Mouse (Mus musculus) lung, embryonic 16.5 days (tissue): ENCODE data around the gene Kpna1. TPM values are rescaled to one million over a fixed set of nuclear protein-coding genes. Genes with fewer than 3 reads are reported as not detected.
"Not testable (repeated sequence)": the region's sequence is repeated elsewhere in the genome, so short reads cannot be mapped to it uniquely, and the experiment has no call there.

ENCODE experiments used
- ATAC-seq: fragments of 200-750 bp; cut with Nextera tagmentation; 2 replicates; pipeline ENCODE4 v1.8.0; 2017; ENCODE audit warnings: low read depth, mild to moderate bottlenecking, moderate library complexity
- H3K27ac ChIP-seq: fragments of 300-500 bp; sonication (generic); 2 replicates; pipeline ENCODE4 v1.5.1; 2014; ENCODE audit warnings: mild to moderate bottlenecking, control low read depth, low read length
- H3K27me3 ChIP-seq: fragments of 300-500 bp; sonication (generic); 2 replicates; pipeline ENCODE4 v1.6.1; 2014; ENCODE audit warnings: low read depth, low read length, mixed read lengths; ENCODE audit not compliant: control insufficient read depth, insufficient read depth
- H3K36me3 ChIP-seq: fragments of 300-500 bp; sonication (generic); 2 replicates; pipeline ENCODE4 v1.6.1; 2014; ENCODE audit warnings: low read length; ENCODE audit not compliant: control insufficient read depth, insufficient read depth
- H3K4me1 ChIP-seq: fragments of 300-500 bp; sonication (generic); replicated peaks from 2 replicates; pipeline ENCODE4 v1.6.1; 2014; ENCODE audit warnings: low read length, mixed read lengths; ENCODE audit not compliant: control insufficient read depth, insufficient read depth
- H3K4me2 ChIP-seq: fragments of 300-500 bp; sonication (generic); 2 replicates; pipeline ENCODE4 v1.6.1; 2014; ENCODE audit warnings: low read depth, low read length, control low read depth
- H3K4me3 ChIP-seq: fragments of 300-500 bp; sonication (generic); 2 replicates; pipeline ENCODE4 v1.5.1; 2014; ENCODE audit warnings: mild to moderate bottlenecking, low read length, control low read depth
- H3K9ac ChIP-seq: fragments of 300-500 bp; sonication (generic); 2 replicates; pipeline ENCODE4 v1.6.1; 2014; ENCODE audit warnings: low read length, control low read depth
- H3K9me3 ChIP-seq: fragments of 300-500 bp; sonication (generic); 2 replicates; pipeline ENCODE4 v1.6.1; 2016; ENCODE audit warnings: low read length; ENCODE audit not compliant: control insufficient read depth
- WGBS: fragments of 180-500 bp; shearing (Covaris S2); extraction: QIAGEN DNeasy Blood & Tissue Kit; methylation state at CpG from one replicate; pipeline ENCODE4 v1.1.7; 2014; 5-methylcytosine and 5-hydroxymethylcytosine counted together
- polyA plus RNA-seq: library from polyadenylated mRNA; unstranded; fragments of >200 nt; fragmentation: Nextera tagmentation; extraction: Ambion mirVana; gene quantifications from 2 replicates; pipeline ENCODE4 v1.2.1, GENCODE M21; 2015

Kpna1 gene
- polyA plus RNA-seq, 1 experiment from 2014 or later = 34.8 TPM

DNA sequence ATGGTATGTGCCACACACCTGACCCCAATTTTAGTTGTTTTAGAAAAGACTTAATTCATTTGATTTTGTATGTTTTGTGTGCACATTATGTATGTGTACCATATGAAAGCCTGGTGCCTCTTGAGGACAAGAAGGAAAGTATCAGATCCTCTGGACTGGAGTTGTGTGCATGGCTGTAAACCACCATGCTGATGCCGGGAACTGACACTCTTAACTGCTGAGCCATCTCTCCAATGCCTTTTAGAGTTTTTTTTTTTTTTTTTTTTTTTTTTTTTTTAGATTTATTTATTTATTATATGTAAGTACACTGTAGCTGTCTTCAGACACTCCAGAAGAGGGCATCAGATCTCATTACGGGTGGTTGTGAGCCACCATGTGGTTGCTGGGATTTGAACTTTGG is 49.6 kb downstream of the Kpna1 start:
- peaks cover 13% of the 10 kb centered on the region for H3K36me3 ChIP-seq
- not testable (repeated sequence) for H3K4me3 ChIP-seq, ATAC-seq, H3K9ac ChIP-seq, H3K9me3 ChIP-seq, H3K27me3 ChIP-seq, H3K4me1 ChIP-seq, H3K4me2 ChIP-seq, H3K27ac ChIP-seq
- 70% methylated on average over 1 of the region's 2 CpGs for WGBS

DNA sequence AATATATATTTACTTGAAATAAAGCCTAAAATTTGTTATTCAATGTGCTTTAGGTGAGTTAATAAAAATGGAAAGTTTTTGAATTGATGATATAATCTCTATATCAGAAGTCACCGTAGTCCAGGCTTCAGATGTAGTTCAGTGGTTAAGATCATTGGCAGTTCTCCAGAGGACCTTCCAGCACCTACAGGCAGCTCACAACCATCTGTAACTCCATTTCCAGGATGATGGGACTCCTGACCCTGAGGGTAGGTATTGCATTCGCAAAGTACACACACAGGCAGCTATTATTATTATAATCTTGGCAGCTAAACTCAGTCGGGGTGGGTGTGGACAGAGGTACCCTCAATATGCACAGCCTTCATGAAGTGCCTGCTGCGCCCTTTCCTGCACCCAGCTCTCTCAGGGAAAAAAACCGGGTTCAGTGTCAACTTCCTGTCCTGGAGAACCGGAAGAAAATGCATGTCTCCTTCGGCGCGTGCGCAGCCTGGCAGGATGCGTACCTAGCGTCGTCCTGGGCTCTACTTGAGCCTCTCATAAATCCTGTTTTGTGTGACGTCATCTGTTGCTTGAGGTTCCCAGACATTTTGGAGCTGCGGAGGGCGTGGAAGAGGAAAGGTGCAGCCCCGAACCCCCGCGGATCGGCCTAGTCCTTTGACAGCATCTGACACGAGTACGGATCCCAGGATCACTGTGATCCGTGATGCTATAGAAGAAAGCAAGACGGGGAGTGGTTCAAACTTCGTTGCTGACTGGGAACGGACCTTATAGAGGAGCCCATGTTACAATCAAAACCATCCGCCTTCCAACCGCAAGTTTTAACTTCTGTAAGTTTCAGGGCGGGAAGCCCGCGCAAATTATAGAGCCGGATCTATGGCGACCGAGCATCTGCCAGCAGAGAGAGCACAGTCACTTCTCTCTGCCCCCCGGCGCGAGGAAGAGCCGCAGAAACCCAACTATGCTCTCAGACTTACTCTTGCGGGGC is 62.4 kb downstream of the Kpna1 start, which contains the start of gene Wdr5b:
TSS of gene Wdr5b (plus strand) at position 551 of the 985 bp plus-strand sequence.
- no peaks in the 10 kb centered on the region for H3K27me3 ChIP-seq
- H3K4me3 ChIP-seq = peak within 1 kb of the TSS; percentile 63
- H3K27ac ChIP-seq = peak within 1 kb of the TSS; percentile 74

DNA sequence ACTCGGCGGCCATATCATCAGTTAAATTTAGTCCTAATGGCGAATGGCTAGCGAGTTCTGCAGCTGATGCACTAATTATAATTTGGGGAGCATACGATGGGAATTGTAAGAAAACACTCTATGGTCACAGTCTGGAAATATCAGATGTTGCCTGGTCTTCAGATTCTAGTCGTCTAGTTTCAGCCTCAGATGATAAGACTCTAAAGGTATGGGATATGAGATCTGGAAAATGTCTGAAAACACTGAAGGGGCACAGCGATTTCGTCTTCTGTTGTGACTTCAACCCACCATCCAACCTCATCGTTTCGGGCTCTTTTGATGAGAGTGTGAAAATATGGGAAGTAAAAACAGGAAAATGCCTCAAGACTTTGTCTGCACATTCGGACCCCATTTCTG is 63.1 kb downstream of the Kpna1 start:
- H3K4me1 ChIP-seq = peaks cover 8% of the 10 kb centered on the region
- 23% methylated on average over 11 of the region's 11 CpGs for WGBS
- peaks cover 15% of the 10 kb centered on the region for H3K36me3 ChIP-seq
- H3K27ac ChIP-seq = peak overlapping the region; percentile 74
- no peaks in the 10 kb centered on the region for H3K27me3 ChIP-seq
- peak overlapping the region; percentile 63 for H3K4me3 ChIP-seq
- H3K4me2 ChIP-seq = peak overlapping the region; percentile 82
- peak overlapping the region; percentile 79 for H3K9ac ChIP-seq
- ATAC-seq = no peak
- no peaks in the 10 kb centered on the region for H3K9me3 ChIP-seq

More for the DNA sequence above, 62.4 kb downstream of the Kpna1 start, which contains the start of gene Wdr5b:
- Histone ChIP-seq H3K9me3 (no peaks in the 10 kb centered on the region), H3K4me1 (peaks cover 8% of the 10 kb centered on the region), H3K36me3 (peaks cover 14% of the 10 kb centered on the region), H3K4me2 (peak within 1 kb of the TSS; percentile 82), H3K9ac (peak within 1 kb of the TSS; percentile 79)
- 3% methylated on average over 39 of the region's 39 CpGs for WGBS
- ATAC-seq = peak; percentile 98

DNA sequence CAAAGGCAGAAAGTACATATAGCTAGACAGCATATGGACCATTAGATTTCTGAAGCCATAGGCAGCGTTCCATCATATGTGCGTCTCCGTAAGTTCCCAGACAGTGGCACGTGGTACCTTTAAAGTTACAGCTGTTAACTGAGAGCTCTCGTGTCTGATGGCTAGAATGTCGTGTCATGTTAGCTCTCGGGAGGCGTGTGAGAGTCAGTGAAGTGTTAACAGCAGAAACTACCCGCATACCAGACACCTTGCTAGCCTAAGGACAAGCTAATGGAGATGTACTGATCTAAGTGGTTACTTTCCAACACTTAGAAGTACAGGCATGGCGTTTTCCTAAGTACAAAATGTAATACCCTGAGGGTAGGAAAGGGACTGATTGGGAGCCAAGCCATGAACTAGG is 64.5 kb downstream of the Kpna1 start:
- Histone ChIP-seq H3K9ac (no peak overlapping the region), H3K4me3 (no peak overlapping the region), H3K4me1 (peaks cover 8% of the 10 kb centered on the region), H3K27me3 (no peaks in the 10 kb centered on the region), H3K4me2 (no peak overlapping the region), H3K27ac (no peak overlapping the region), H3K9me3 (no peaks in the 10 kb centered on the region), H3K36me3 (peaks cover 23% of the 10 kb centered on the region)
- 79% methylated on average over 10 of the region's 10 CpGs for WGBS
- no peak for ATAC-seq

DNA sequence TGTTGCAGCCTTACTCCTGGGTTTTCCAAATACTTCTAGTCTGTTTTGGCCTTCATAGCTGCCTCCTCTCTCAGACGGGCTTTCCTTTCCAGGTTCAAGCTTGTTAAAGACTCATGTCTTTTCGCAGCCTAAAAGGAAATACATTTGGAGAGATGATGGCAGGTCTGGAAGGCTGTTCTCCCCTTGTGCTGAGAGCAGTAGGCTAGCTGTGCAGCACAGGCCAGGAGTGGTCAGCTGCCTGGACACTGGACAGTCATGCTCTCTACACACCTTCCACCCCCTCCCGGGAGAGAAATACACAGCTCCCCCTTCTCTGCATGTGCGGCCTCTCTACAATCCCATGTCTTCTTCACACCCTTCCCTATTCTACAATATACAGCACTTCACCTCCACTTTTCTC is 65.4 kb downstream of the Kpna1 start:
- no peak overlapping the region for H3K4me2 ChIP-seq
- H3K27me3 ChIP-seq = no peaks in the 10 kb centered on the region
- 82% methylated on average over 4 of the region's 4 CpGs for WGBS
- H3K9me3 ChIP-seq = no peaks in the 10 kb centered on the region
- H3K27ac ChIP-seq = no peak overlapping the region
- H3K4me1 ChIP-seq = peaks cover 8% of the 10 kb centered on the region
- no peak for ATAC-seq
- H3K36me3 ChIP-seq = peaks cover 32% of the 10 kb centered on the region
- H3K4me3 ChIP-seq = no peak overlapping the region
- H3K9ac ChIP-seq = no peak overlapping the region

DNA sequence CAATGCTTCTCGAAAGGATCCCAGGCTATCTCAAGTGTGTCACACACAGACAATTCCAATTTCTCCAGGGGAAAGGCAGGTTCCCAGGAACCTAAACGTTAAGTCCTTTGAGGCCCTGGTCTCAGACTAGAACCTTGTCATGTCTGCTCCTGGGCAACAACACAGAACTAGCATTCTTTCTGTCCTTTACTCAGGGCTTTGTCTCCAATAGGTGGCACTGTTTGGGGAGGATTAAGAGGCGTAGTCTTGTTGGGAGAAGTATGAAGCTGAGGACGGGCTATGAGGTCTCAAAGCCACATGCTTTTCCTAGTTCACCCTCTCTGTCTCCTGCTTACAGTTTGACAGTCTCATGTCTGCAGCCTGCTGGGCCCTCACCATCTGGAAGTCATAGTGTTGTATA is 69.0 kb downstream of the Kpna1 start:
- peaks cover 1% of the 10 kb centered on the region; the same call in 1 of the 2 replicates for H3K4me1 ChIP-seq
- no peak overlapping the region for H3K27ac ChIP-seq
- peaks cover 48% of the 10 kb centered on the region for H3K36me3 ChIP-seq
- no peaks in the 10 kb centered on the region for H3K27me3 ChIP-seq
- H3K4me2 ChIP-seq = no peak overlapping the region
- no peak for ATAC-seq
- no peak overlapping the region for H3K9ac ChIP-seq
- WGBS = 85% methylated on average over 4 of the region's 4 CpGs
- no peaks in the 10 kb centered on the region for H3K9me3 ChIP-seq
- no peak overlapping the region for H3K4me3 ChIP-seq

DNA sequence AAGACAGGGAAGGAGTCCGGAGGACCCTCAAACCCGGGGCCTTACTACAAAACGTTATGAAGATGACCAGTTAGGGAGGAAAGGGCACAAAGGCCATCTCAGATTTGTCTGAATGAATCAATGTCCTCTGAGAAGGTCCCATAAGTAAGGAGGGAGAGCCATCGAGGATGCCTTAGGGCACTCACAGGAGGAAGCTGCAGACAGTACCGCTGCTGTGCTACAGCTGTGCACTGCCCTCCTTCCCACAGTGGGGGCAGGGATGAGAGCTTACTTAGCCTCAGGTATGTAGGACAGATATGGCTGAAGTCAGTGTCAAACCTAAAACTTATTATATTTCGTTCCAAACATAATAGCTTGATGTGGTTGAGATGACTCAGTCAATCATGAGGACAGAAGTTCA is 72.9 kb downstream of the Kpna1 start:
- H3K36me3 ChIP-seq = peaks cover 37% of the 10 kb centered on the region
- no peaks in the 10 kb centered on the region for H3K9me3 ChIP-seq
- H3K4me3 ChIP-seq = no peak overlapping the region
- no peak overlapping the region for H3K9ac ChIP-seq
- H3K4me2 ChIP-seq = no peak overlapping the region
- no peak overlapping the region for H3K27ac ChIP-seq
- no peaks in the 10 kb centered on the region for H3K4me1 ChIP-seq
- no peak for ATAC-seq
- no peaks in the 10 kb centered on the region for H3K27me3 ChIP-seq
- 85% methylated on average over 6 of the region's 6 CpGs for WGBS

DNA sequence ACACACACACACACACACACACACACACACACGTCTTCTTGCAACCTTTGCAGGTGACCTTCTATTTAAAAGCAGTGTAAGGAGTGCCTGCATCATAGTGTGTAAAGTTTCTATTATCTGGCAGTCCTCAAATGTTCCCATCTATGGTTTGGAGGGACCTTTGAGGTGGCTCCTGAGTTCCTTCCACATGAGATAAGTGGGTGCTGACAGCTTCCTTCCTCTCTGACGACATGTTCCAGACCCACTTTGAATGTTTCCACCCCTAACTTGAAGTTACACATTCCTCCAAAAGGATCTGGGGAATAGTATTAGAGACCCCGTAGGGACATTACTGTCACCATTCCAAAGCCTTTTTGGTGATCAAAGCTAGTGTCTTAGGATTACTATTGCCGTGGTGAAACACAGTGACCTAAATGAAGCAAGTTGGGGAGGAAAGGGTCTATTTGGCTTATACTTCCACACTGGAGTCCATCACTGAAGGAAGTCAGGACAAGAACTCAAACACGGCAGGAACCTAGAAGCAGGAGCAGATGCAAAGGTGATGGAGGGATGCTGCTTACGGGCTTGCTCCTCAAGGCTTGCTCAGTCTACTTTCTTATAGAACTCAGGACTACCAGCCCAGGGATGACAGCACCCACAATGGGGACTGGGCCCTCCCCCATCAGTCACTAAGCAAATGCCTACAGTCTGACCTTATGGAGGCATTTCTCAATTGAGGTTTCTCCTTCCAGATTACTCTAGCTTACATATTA is 75.2 kb downstream of the Kpna1 start:
- Histone ChIP-seq H3K4me3 (no peak overlapping the region), H3K27ac (no peak overlapping the region), H3K9ac (no peak overlapping the region), H3K36me3 (peaks cover 20% of the 10 kb centered on the region), H3K4me1 (no peaks in the 10 kb centered on the region), H3K27me3 (no peaks in the 10 kb centered on the region), H3K9me3 (no peaks in the 10 kb centered on the region), H3K4me2 (no peak overlapping the region)
- 77% methylated on average over 6 of the region's 6 CpGs for WGBS
- ATAC-seq = no peak

DNA sequence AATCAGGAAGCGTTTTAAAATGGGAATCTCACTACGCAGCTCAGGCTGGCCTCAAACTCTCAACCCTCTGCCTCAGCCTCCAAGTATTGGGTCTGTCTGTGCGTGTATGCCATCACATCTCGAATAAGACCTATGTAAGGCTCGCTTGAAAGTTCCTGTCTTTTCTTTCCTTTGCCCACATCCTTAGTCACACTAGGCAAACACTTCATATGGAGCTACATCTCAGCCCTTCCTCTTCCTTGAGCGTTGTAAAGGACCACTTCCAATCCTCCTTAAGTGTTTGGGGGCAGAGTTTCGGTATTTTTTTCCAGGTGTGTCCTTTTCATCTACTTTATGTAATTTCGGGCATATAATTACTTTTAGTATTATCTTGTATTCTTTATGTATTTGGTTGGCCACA is 76.4 kb downstream of the Kpna1 start:
- no peaks in the 10 kb centered on the region for H3K27me3 ChIP-seq
- no peaks in the 10 kb centered on the region for H3K9me3 ChIP-seq
- peaks cover 11% of the 10 kb centered on the region; the same call in 1 of the 2 replicates for H3K36me3 ChIP-seq
- no peak for ATAC-seq
- no peak overlapping the region for H3K27ac ChIP-seq
- H3K4me2 ChIP-seq = no peak overlapping the region
- 70% methylated on average over 8 of the region's 8 CpGs for WGBS
- H3K9ac ChIP-seq = no peak overlapping the region
- no peaks in the 10 kb centered on the region for H3K4me1 ChIP-seq
- no peak overlapping the region for H3K4me3 ChIP-seq
